Mouse (Mus musculus): ENCODE results near the gene Slc1a5.

Gene Slc1a5

GRCm38 (mm10) chr7:16782555-16783125 is 1.5 kb downstream of the Slc1a5 start:
- no peak for DNase-seq (ENCODE audit: low read depth in 2 of 2, low spot score in 2 of 2)

DNA sequence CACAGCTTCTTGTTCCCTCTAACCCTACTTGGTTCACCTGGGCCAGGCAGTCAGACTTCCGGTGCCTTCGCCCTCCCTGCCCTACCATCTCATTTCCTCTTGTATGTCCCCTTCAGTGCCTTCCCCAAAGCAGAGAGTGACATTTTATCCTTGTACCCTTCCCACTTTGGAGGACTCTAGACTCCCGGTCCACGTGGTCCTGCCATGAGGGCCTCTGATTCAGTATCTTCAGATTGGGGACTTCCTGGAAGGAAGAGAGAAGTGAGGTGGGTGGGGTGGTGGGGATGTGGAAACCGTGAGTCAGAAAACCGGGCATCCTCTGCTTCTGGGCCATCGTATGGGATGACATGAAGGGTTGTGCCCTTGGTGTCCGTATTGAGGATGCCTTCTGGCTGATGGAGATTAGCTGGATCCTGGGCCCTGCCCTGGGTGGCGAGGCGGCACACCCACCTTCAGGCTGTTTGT is 2.1 kb downstream of the Slc1a5 start:
- peak in 1 of 2 experiments; percentile 28 for DNase-seq (ENCODE audit: low read depth in 2 of 2, low spot score in 2 of 2)

- DNase-seq (ENCODE audit: low read depth in 2 of 2, low spot score in 2 of 2): no peak
Measured at GRCm38 (mm10) chr7:16783758-16784415, 2.7 kb downstream of the Slc1a5 start.

DNA sequence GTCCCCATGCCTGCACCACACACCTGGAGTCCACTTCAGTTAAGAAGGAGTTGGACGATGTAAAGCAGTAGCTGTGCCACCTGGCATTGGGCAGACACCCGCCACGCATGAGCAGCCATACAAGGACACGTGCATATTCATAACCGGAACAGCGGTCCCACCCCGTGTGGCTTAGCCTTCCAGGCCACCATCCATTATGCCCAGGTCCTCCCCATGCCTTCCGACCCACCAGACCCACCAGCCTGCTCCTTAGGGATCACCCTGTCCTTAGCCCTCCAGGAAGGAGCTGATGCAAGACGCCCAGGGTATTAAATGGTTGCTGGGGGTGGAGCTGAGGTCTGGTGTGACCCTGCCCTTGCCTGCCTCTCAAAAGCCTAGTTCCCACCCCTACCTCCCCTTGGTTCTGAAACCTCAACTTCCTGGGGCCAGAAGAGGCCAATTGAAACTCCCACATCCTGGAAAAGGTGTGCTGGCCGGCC is 3.4 kb downstream of the Slc1a5 start:
- no peak for DNase-seq (ENCODE audit: low read depth in 2 of 2, low spot score in 2 of 2)

DNA sequence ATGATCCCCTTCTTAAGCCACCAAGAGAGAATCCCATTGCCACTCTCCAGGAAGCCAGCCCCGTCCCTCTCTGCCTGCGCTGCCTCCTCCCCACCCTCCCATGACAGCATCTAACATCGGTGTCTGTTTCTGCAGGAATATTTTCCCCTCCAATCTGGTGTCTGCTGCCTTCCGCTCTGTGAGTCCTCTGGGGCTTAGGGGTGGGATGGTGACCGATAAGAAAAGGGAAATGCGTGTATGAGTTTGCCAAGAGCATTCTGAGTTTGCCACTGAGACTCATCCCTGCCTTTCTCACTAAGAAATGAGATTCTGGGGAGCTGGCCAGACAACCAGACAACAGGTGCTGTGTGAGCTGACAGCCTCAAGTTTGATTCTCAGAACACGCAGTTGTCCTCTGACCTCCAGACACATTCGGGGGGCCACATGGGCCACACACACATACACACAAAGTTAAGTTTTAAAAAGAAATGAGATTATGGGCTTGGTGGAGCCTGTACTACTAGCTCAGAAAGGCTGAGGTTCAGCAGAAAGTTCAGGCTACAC is 4.5 kb downstream of the Slc1a5 start:
- DNase-seq (ENCODE audit: low read depth in 2 of 2, low spot score in 2 of 2): no peak

DNA sequence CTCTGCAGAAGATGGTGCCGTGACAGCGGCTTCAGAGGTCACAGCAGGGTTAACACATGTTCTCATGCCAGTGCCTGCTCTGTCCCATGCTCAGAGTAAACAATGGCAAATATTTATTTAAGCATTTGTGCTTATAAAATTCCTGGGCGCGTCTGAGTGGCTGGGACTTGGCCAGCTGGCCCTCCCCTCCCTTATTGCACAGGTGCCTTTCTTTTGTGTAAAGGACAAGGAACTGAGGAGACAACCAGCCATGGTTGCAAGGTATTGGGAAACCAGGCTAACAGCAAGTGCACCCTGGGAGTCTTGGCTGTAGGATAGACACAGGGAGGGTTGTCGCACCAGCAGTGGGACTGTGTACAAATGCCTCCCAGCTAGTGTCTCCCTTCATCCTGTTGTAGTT is 11.2 kb downstream of the Slc1a5 start:
- DNase-seq (ENCODE audit: low read depth in 2 of 2, low spot score in 2 of 2): no peak

GRCm38 (mm10) chr7:16793010-16793725 is 12.0 kb downstream of the Slc1a5 start:
- no peak for DNase-seq (ENCODE audit: low read depth in 2 of 2, low spot score in 2 of 2)

DNA sequence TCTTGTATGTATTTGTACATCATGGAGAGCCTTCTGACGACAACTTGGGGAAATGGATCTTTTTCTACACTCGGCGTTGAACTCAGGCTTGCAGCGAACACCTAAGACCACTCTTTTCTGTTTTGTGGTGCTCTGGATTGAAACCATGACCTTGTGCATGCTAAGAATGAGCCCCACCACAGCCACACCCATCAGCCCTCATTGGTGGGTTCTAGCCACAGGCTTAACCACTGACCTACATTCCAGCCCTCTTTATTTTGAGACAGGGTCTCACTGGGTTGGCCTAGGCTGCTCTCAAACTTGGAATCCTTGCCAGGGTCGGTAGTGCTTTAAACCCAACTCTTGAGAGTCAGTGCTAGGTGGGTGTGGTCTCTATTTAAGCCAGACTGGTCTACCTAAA is 13.7 kb downstream of the Slc1a5 start:
- DNase-seq (ENCODE audit: low read depth in 2 of 2, low spot score in 2 of 2): no peak

DNA sequence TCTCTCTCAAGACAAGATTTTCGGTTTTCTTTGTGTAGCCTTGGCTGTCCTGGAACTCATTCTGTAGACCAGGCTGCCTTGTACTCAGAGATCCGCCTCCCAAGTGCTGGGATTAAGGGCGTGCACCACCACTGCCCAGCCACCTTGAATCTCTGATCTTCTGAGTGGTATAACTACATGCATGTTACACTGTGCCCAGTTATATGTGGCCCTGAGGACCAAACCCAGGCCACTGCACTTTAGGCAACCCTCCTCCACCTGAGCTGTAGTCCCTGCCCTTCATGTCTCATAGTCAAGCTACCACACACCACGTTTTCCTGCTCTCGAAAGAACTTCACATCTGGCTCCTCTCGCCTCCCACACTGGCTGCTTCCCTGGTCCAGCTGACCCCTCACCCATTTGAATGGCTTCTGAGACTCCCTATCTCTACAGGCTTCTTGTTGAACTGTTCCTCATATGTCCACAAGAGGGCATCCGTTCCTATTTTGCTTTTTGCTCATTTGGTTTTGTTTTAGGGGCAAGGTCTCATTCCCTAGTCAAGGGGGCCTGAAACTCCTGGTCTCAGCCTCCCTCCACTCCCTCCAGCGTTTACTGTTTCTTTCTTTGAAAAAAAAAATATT is 23.4 kb downstream of the Slc1a5 start:
- DNase-seq (ENCODE audit: low read depth in 2 of 2, low spot score in 2 of 2): no peak

DNA sequence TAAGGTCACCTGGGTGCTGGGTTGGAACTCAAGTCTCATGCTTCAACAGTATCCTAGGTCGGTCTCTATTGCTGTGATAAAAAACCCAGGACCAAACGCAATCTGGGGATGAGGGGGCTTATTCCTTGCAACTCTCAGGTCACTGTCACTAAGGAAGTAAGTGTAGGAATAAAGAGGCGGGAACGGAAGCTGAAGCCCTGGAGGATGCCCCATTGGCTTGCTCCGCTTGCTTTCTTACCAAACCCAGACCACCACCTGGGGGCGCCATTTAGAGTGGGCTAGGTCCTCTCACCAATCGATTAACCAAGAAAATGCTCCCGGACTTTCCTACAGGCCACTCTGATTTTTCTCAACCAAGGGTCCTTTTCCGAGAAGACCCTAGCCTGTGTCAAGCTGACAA is 26.8 kb downstream of the Slc1a5 start:
- no peak for DNase-seq (ENCODE audit: low read depth in 2 of 2, low spot score in 2 of 2)

- no peak for DNase-seq (ENCODE audit: low read depth in 2 of 2, low spot score in 2 of 2)
Measured at GRCm38 (mm10) chr7:16808647-16809046, 27.5 kb downstream of the Slc1a5 start.

DNA sequence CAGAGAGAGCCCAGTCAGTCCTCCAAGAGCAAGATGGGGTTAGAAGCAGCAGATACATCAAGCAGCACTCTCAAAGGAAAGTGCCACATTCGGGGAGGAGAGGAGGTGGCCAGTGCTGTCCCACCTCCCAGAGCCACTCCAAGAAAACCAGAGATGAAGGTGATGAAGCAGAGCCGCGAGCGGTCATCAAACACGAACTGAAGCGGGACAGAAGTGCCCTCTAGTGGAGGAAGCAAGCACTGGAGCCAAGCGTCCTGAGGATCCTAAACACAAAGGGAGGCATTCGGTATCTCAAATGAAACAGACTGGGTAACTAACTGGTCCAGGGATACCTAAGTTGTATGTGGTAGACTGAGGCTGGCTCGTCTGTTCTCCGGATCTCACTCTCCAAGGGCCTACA is 28.6 kb downstream of the Slc1a5 start:
- peak; percentile 26 to 47 for DNase-seq (ENCODE audit: low read depth in 2 of 2, low spot score in 2 of 2)

- no peak for DNase-seq (ENCODE audit: low read depth in 2 of 2, low spot score in 2 of 2)
Measured at GRCm38 (mm10) chr7:16810399-16810919, 29.3 kb downstream of the Slc1a5 start.

DNA sequence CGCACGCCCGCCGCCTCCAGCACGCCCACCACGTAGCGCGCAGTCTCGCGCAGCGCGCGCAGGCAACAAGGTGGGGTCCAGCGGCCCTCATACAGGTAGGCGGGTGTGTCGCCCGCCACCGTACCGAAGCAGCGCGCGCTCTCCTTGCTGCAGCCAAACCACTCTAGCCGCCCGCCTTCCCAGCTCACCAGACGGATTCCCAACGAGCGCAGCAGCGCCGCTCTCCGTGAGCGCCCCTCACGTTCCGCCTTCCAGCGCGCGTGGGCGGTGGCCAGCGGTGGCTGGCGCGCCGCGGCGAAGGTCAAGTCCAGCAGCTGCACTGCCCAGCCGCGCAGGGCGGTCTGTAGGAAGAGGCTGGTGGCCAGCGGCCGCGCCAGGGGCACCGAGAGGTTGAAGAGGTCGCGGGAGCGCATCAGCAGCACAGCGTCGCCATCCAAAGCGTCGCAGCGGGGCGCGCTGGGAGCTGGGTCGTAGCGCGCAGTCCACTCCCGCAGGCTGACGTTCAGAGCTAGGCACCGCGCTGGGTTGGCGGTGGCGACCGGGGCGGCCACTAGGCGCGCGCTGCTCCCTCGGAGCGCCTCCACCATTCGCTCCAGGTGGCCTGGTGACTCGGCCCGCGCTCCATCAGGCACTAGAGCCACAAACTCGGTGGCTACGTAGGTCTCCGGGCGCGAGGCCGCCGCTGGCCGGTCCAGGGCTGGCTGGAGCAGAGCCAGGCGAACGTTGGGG is 29.9 kb downstream of the Slc1a5 start:
- DNase-seq (ENCODE audit: low read depth in 2 of 2, low spot score in 2 of 2): no peak

- no peak for DNase-seq (ENCODE audit: low read depth in 2 of 2, low spot score in 2 of 2)
Measured at GRCm38 (mm10) chr7:16811649-16812070, 30.5 kb downstream of the Slc1a5 start.

DNA sequence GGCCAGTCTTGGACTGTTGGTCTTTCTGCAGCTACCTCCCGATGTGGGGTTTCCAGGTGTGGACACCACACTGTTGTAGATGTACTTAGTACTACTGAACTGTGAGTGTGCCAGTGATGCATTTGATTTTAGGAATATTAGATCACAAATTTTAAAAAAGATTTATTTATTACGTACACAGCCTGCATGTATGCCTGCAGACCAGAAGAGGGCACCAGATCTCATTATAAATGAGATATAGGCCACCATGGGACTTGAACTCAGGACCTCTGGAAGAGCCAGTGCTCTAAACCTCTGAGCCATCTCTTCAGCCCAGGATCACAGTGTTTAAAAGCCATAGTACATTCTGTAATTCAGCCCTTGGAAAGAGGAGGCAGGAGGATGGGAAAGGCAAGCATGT is 31.4 kb downstream of the Slc1a5 start:
- DNase-seq (ENCODE audit: low read depth in 2 of 2, low spot score in 2 of 2): no peak

DNA sequence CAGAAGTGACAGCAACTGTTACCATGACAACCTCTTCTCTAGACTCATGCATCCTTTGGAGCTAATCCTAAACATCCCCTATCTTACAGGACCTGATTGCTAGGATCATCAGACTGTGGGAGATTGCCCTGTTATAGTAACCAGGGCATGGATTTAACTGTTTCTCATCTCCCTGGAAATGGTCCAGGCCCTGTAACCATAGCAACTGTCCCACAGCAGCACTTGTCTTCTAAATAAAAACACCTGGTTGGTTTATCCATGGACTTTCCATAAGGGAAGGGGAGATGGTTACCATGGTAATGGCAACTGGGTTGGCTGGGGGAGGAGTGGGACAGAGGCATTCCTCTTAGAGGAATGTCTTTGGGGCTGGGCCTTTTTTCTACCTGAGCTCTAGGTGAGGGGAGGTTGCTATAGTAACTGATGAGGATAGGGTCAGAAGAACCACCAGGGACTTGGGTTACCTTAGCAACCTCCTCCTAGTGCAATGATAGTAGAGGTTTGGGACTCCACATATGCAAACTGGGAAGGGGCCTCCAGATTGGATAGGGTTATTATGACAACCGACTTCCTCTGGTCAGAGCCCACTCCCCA is 34.3 kb downstream of the Slc1a5 start, which contains the start of gene Strn4:
Gene Strn4 (plus strand): TSS at position 539 of the 591 bp plus-strand sequence.
- no peak for DNase-seq (ENCODE audit: low read depth in 2 of 2, low spot score in 2 of 2)

DNA sequence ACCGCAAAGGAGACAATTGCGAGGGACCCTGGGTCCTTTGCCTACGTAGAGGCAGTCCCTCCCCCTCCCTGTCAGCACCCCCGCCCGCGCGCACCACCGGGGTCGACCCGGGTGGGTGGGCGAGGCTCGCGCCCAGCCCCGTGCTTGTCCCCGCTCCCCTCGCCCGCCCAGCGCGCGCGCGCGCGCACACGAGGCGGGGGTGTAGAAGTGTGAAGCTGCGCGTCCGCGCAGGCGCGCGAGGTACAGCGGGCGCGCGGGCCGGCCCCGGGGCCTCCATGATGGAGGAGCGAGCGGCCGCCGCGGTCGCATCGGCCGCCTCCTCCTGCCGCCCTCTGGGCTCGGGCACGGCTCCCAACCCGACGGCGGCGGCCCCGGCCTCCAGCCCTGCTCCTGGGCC is 34.9 kb downstream of the Slc1a5 start:
- DNase-seq (ENCODE audit: low read depth in 2 of 2, low spot score in 2 of 2): peak; percentile 37 to 60

- peak in 1 of 2 experiments; percentile 20 for DNase-seq (ENCODE audit: low read depth in 2 of 2, low spot score in 2 of 2)
Measured at GRCm38 (mm10) chr7:16816475-16817122, 35.5 kb downstream of the Slc1a5 start, which contains the start of gene Fkrp. Gene Fkrp, minus strand, starts transcription at chr7:16816732.
